Mouse (Mus musculus) kidney, embryonic 14.5 days (tissue): ENCODE results near the gene Sox2. TPM values are rescaled to one million over a fixed set of nuclear protein-coding genes. Genes with fewer than 3 reads are reported as not detected.
A peak's percentile ranks its signal among the peaks of the same experiment; 100 is the strongest.

Experiments used
- ATAC-seq: fragments of 200-750 bp; cut with Nextera tagmentation; 2 replicates; pipeline ENCODE4 v1.8.0; 2017; ENCODE audit warnings: moderate number of reproducible peaks, mild to moderate bottlenecking, moderate TSS enrichment, moderate library complexity; ENCODE audit not compliant: low FRiP score, low TSS enrichment
- H3K27ac ChIP-seq: fragments of 300-500 bp; sonication (generic); 2 replicates; pipeline ENCODE4 v1.5.1; 2014; ENCODE audit warnings: low read depth, mild to moderate bottlenecking, low read length, moderate library complexity, mixed read lengths
- H3K27me3 ChIP-seq: fragments of 300-500 bp; sonication (generic); 2 replicates; pipeline ENCODE4 v1.6.1; 2014; ENCODE audit warnings: mild to moderate bottlenecking, low read length; ENCODE audit not compliant: control insufficient read depth, insufficient read depth
- H3K36me3 ChIP-seq: fragments of 300-500 bp; sonication (generic); 2 replicates; pipeline ENCODE4 v1.6.1; 2014; ENCODE audit warnings: low read length, mixed read lengths; ENCODE audit not compliant: control insufficient read depth, insufficient read depth
- H3K4me1 ChIP-seq: fragments of 300-500 bp; sonication (generic); 2 replicates; pipeline ENCODE4 v1.6.1; 2014; ENCODE audit warnings: low read length, mixed read lengths; ENCODE audit not compliant: control insufficient read depth, insufficient read depth
- H3K4me2 ChIP-seq: fragments of 300-500 bp; sonication (generic); replicated peaks from 2 replicates; pipeline ENCODE4 v1.6.1; 2014; ENCODE audit warnings: low read depth, mild to moderate bottlenecking, low read length
- H3K4me3 ChIP-seq: fragments of 300-500 bp; sonication (generic); 2 replicates; pipeline ENCODE4 v1.5.1; 2014; ENCODE audit warnings: mild to moderate bottlenecking, low read length
- H3K9ac ChIP-seq: fragments of 300-500 bp; sonication (generic); 2 replicates; pipeline ENCODE4 v1.6.1; 2014; ENCODE audit warnings: low read depth, mild to moderate bottlenecking, low read length, moderate library complexity
- H3K9me3 ChIP-seq: fragments of 300-500 bp; sonication (generic); 2 replicates; pipeline ENCODE4 v1.6.1; 2016; ENCODE audit warnings: low read length; ENCODE audit not compliant: control insufficient read depth
- WGBS: fragments of 180-500 bp; shearing (Covaris S2); extraction: QIAGEN DNeasy Blood & Tissue Kit; methylation state at CpG from one replicate; pipeline ENCODE4 v1.1.7; 2014; 5-methylcytosine and 5-hydroxymethylcytosine counted together
- polyA plus RNA-seq: library from polyadenylated mRNA; unstranded; fragments of >200 nt; fragmentation: Nextera tagmentation; extraction: Ambion mirVana; gene quantifications from 2 replicates; pipeline ENCODE4 v1.2.1, GENCODE M21; 2014

Gene Sox2
- polyA plus RNA-seq, 1 experiment from 2014 or later: not detected

DNA sequence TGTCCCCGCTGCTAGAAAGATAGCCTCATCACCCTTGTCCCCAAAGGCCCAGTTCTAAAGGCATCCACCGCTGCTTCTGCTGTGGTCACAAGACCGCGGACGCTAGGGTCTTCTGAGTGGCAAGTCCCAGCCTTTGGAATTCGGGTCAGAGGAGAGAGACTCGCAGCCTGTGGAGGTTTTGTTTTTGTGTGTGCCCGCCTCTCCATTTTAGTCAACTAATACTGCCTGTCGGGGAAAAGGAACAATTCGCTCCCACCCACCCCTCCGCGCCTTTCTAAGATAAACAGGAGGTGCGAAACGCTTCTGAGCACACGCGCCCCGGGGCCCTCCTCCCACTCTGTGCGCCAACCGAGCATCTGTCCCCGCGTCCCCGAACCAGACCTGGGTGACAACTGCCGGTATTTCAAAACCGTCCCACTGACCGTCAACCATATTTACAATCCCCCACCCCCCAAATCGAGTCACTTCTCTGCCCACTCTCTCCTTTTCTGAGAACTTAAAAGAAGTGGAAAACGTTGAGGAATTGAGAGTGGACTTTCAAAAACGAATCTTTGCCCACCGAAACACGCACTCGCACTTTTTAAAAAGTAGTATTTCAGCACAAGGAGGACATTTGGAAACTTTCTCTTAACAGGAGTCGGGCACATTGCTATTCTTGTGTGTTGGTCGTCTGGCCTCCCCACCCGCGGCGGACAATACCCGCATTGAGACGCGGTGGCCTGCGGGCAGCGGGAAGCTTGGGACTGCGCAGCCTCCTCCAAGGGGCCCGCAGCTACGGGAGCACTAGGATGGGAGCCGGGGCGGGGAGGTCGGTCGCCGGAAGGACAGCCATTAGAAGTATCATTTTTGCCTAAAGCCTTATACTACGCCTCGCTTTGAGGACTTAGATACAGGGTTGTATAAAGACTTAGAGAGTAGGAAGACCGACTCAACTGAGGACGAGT lies 12.8 kb downstream of the Sox2 start:
- Histone ChIP-seq H3K4me2 (no peak overlapping the region), H3K9ac (no peak overlapping the region), H3K27ac (no peak overlapping the region), H3K36me3 (no peaks in the 10 kb centered on the region), H3K9me3 (no peaks in the 10 kb centered on the region), H3K27me3 (peaks cover 96% of the 10 kb centered on the region), H3K4me1 (peaks cover 5% of the 10 kb centered on the region; the same call in 1 of the 2 replicates), H3K4me3 (0 out of 2 replicates have a peak overlapping the region, but pooled peaks have one; percentile 29)
- under 1% methylated on average over 53 of the region's 53 CpGs for WGBS
- no peak for ATAC-seq

DNA sequence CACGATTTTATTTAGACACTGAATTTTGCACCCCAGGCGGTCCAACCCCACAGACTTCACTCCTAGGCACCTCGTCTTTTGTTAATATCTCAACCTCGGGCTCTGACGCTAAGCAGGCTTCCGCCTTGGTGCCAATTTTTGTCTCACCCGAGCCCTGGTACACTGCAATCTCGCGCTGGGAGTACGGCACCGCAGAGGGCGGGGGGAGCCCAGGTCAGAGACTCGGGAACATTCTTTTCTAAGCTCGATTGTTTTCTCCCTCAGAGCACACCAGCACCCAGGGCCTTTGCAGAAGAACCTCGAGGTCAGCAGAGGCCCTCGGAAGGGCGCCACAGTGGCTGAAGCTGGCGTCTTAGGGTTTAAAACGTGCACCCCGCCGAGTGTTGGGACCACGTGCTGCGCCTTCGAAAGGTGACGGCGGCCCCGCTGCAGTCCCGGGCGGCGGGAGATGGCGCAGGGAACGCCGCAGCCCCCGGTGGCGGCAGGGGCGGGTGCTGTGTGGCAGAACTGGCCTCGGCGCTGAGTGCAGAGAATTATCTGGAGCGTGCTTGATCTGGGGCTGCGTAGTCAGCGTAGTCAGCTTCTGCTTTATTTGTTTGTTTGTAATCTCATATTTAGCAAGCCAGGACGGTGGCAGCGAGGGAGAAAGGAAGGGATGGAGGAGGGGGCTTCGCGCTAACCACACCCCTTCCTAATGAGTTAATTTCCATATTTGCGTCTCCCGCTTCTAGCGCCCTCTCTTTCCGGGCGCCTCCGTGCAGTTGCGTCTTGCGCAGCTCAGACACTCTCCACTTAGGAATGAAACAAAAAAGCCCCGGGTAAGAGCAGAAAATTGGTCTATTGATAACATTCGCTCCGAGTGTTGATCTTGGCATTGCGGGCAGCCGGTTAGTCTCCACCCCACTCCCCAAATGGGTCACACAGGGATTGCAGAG lies 13.8 kb downstream of the Sox2 start:
- no peaks in the 10 kb centered on the region for H3K36me3 ChIP-seq
- H3K9ac ChIP-seq: no peak overlapping the region
- H3K27me3 ChIP-seq: peaks cover 96% of the 10 kb centered on the region
- no peaks in the 10 kb centered on the region for H3K9me3 ChIP-seq
- no peak overlapping the region for H3K27ac ChIP-seq
- 1% methylated on average over 58 of the region's 58 CpGs for WGBS
- ATAC-seq: peak; percentile 43; the same call in 1 of the 2 replicates
- peaks cover 5% of the 10 kb centered on the region; the same call in 1 of the 2 replicates for H3K4me1 ChIP-seq
- peak overlapping the region; percentile 29 for H3K4me3 ChIP-seq
- H3K4me2 ChIP-seq: peak overlapping the region; percentile 34

DNA sequence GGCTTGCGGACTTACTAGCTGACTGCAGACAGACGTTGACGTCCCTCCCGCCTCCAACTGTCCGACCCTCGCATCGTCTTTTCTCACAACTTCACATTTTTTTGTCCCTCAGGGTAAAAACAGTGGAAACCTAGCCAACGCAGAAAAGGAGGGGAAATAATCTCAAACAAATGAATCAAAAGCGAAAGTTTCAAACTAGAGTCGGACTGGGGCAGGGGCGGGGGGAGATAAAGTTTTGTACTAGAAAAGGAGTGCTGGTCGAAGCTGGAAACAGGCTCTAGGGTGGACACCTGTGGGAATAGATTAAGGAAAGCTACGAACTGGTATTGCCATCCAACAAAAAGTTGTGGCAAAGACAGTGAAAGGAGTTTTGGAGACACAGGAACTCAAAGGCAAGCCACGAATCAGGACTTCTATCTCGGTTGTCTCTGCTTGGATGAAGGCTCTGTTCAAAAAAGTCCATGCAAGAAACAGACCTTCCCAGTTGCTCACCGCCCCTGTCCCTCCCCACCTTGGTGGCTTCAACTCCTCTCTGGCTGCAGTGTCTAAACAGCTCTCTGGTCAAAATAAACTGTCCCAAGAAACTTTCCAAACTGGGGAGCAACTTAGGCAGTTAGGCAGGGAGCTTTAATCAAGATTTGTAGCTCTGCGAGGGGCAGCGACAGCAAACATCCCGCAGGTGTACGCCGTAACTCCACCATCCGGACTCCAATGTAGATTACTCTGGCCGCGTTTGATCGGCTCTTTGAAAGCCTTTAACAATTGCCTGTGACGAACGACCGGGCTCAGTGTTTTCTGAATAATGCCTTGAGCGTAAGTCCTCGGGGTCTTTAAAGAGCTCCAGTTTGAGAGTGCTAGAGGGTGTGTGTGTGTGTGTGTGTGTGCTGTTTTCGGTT lies 14.7 kb downstream of the Sox2 start:
- Histone ChIP-seq H3K27me3 (peaks cover 96% of the 10 kb centered on the region), H3K36me3 (no peaks in the 10 kb centered on the region), H3K4me3 (peak overlapping the region; percentile 29), H3K4me1 (peaks cover 5% of the 10 kb centered on the region; the same call in 1 of the 2 replicates), H3K27ac (no peak overlapping the region), H3K4me2 (peak overlapping the region; percentile 34), H3K9me3 (no peaks in the 10 kb centered on the region), H3K9ac (no peak overlapping the region)
- ATAC-seq: no peak
- WGBS: under 1% methylated on average over 31 of the region's 31 CpGs

DNA sequence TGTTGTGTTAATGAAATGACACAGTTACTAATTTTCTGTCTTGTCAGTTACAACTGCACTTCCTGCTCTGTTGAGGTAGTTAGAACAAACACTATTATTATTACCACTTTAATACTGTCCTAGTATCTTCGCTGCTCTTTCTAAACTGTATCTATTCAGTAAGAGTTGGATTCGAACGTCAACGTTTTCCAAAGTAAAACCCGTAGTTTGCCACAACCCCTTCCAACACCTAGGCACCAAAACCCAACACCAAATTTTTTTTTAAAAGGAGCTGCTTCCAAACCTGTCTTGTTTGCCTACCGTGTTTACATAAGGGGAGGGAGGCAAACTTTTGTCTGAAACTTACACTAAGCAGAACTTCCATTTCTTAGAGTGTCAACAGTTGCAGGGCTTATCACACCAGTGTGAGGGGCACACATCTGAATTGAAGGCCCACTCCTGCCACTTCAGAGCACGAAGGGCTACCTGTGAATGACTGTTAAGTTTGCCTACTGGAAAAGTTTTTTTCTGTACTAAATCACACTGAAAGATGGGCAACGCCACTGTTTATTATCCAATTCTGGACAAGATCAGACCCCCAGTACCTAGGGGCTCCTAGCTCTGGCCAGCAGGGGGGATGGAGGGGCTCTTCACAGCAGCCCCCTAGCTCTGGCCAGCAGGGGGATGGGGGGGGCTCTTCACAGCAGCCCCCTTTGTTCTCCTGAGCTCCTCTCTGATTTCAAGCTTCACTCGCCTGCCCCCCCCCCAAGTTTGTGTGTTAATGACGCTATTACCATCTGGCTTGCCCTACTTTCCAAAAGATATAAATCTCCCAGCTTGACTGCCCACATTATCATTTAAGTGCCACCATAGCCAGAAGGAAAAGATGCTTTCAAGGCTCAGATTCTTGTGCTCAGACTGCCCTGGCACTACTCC lies 15.8 kb downstream of the Sox2 start:
- Histone ChIP-seq H3K4me3 (no peak overlapping the region), H3K27ac (no peak overlapping the region), H3K9me3 (no peaks in the 10 kb centered on the region), H3K4me2 (no peak overlapping the region), H3K27me3 (peaks cover 96% of the 10 kb centered on the region), H3K36me3 (no peaks in the 10 kb centered on the region), H3K9ac (no peak overlapping the region), H3K4me1 (peaks cover 5% of the 10 kb centered on the region; the same call in 1 of the 2 replicates)
- no peak for ATAC-seq
- WGBS: 3% methylated on average over 10 of the region's 10 CpGs

DNA sequence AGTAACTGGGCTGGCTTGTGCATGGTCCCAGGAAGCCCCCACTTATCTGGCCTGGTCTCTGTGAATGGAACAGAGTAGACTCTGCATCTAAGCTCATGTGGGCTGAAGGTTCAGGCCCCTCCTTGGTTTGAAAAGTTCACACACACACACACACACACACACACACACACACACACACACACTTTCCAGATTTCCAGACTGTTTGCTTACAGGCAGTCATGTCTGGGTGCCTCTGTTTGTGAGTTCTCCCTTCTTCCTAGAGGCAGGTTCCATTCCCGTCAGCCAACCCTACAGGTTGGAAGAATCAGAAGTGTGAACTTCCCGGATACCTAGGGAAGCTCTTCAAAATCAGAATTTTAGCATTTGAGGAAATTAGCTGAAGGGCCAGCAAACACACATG lies 17.0 kb downstream of the Sox2 start:
- Histone ChIP-seq H3K27ac (no peak overlapping the region), H3K36me3 (no peaks in the 10 kb centered on the region), H3K27me3 (peaks cover 95% of the 10 kb centered on the region), H3K4me2 (no peak overlapping the region), H3K9me3 (no peaks in the 10 kb centered on the region), H3K9ac (no peak overlapping the region), H3K4me1 (peaks cover 5% of the 10 kb centered on the region; the same call in 1 of the 2 replicates), H3K4me3 (no peak overlapping the region)
- 33% methylated on average over 2 of the region's 2 CpGs for WGBS
- ATAC-seq: no peak

DNA sequence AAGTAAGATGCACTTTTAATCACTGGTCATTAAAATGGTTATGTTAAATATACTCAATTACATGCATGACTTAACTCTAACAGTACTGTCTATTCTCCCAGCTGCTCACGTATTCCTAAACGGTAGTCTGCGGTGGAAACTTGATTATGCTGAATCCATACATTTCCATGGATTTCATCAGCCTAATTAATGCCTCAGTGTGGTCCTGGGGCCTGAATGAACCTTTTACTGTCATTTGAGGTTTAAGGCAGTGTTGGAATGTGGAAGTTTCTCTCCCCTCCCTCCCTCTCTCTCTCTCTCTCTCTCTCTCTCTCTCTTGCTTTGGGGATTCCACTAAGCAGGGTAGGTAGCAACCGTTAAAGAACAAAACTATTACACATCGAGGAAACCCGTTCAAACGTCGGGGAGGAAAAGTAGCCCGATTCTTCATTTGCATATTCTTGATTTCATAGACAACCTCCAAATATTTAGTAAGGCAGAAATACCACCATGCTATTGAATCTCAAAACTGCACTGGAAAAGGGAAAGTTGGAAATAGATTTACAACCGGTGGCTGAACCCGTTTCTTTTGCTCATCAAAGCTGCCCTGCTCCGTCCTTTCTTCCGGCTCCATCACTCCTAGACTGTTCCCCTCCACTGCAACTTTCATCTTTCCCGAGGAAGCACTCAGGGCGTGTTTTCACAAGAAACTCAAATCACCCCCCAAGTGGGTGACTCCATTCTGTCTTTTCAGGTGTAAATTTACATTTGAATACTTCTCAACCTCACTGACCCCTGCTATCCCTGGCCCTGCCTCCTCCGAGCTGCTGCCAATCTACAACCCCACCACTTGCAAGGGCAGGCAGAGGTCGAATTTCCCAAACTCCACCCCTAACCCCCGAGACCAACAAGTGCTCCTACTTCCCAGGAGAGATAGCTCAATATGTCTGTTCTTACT lies 17.9 kb downstream of the Sox2 start:
- no peaks in the 10 kb centered on the region for H3K36me3 ChIP-seq
- H3K4me2 ChIP-seq: no peak overlapping the region
- WGBS: 2% methylated on average over 18 of the region's 18 CpGs
- H3K9me3 ChIP-seq: no peaks in the 10 kb centered on the region
- H3K4me1 ChIP-seq: peaks cover 5% of the 10 kb centered on the region; the same call in 1 of the 2 replicates
- no peak overlapping the region for H3K27ac ChIP-seq
- H3K27me3 ChIP-seq: peaks cover 97% of the 10 kb centered on the region
- ATAC-seq: no peak
- H3K4me3 ChIP-seq: no peak overlapping the region
- no peak overlapping the region for H3K9ac ChIP-seq

DNA sequence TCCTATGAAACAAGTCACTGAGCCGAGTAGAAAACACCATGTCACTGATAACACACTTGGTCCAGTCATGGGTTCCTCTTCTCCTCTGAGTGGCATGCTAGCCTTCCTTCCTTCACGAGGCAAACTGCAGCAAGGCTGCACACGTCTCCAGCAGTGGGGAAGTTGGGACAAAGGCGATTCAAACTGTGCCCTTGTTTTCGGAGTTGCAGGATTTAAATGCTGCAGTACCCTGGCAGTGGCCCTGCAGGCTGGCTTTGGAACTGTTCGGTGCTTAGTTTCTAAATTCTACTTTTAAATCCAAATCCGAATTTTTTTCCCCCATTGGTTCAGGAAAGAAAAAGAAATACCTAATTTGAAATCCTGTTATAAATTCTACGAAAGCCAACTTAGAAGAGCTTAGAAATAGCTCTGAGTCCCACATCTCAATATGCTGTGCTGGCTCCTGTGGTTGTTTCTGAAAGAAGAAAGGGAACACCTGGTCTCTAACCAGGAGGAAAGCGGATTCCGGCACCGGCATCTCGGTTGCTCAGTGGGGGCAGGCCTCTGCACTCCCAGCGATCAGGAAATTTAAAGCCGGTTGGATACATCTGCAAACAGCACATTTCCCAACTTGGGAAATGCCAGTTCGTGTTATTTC lies 20.9 kb downstream of the Sox2 start:
- H3K9ac ChIP-seq: no peak overlapping the region
- H3K9me3 ChIP-seq: no peaks in the 10 kb centered on the region
- H3K27ac ChIP-seq: no peak overlapping the region
- H3K36me3 ChIP-seq: no peaks in the 10 kb centered on the region
- peaks cover 71% of the 10 kb centered on the region for H3K27me3 ChIP-seq
- 12% methylated on average over 15 of the region's 15 CpGs for WGBS
- H3K4me1 ChIP-seq: no peaks in the 10 kb centered on the region
- no peak overlapping the region for H3K4me3 ChIP-seq
- no peak overlapping the region for H3K4me2 ChIP-seq
- no peak for ATAC-seq
